Mouse (Mus musculus): ENCODE measurements around the gene Taf1b. TPM values are rescaled to one million over a fixed set of nuclear protein-coding genes. Genes with fewer than 3 reads are reported as not detected.
"Not testable (repeated sequence)": the region's sequence is repeated elsewhere in the genome, so short reads cannot be mapped to it uniquely, and the experiment has no call there.

Taf1b gene
- 29.2 and 32.6 TPM in 2 replicates for total RNA-seq (2015)
- 36.5 and 47.2 TPM in 2 replicates for total RNA-seq (2017)

GRCm38 (mm10) chr12:24498150-24498840, at the start of gene Taf1b:
TSS of gene Taf1b (plus strand) at chr12:24498359.
- ATAC-seq (ENCODE audit: poor library complexity, severe bottlenecking), result peak; percentile 96

- no peak for ATAC-seq (ENCODE audit: poor library complexity, severe bottlenecking)
Measured at GRCm38 (mm10) chr12:24460406-24460805, 37.8 kb upstream of the Taf1b start.

GRCm38 (mm10) chr12:24462121-24462520, 36.0 kb upstream of the Taf1b start:
- peak; percentile 77 for ATAC-seq (ENCODE audit: poor library complexity, severe bottlenecking)

GRCm38 (mm10) chr12:24463490-24463889, 34.7 kb upstream of the Taf1b start:
- ATAC-seq (ENCODE audit: poor library complexity, severe bottlenecking), result not testable (repeated sequence)

GRCm38 (mm10) chr12:24468966-24469365, 29.2 kb upstream of the Taf1b start:
- no peak for ATAC-seq (ENCODE audit: poor library complexity, severe bottlenecking)

- ATAC-seq (ENCODE audit: poor library complexity, severe bottlenecking), result peak; percentile 74
Measured at GRCm38 (mm10) chr12:24470943-24471342, 27.2 kb upstream of the Taf1b start.

- ATAC-seq (ENCODE audit: poor library complexity, severe bottlenecking), result no peak
Measured at GRCm38 (mm10) chr12:24473221-24473620, 24.9 kb upstream of the Taf1b start.

GRCm38 (mm10) chr12:24484930-24485329, 13.2 kb upstream of the Taf1b start:
- ATAC-seq (ENCODE audit: poor library complexity, severe bottlenecking), result peak; percentile 40; the same call in 1 of the 2 replicates

- ATAC-seq (ENCODE audit: poor library complexity, severe bottlenecking), result no peak
Measured at GRCm38 (mm10) chr12:24486882-24487281, 11.3 kb upstream of the Taf1b start.

GRCm38 (mm10) chr12:24492507-24492906, 5.7 kb upstream of the Taf1b start:
- ATAC-seq (ENCODE audit: poor library complexity, severe bottlenecking), result peak; percentile 81

- ATAC-seq (ENCODE audit: poor library complexity, severe bottlenecking), result peak; percentile 28
Measured at GRCm38 (mm10) chr12:24493011-24493410, 5.1 kb upstream of the Taf1b start.

GRCm38 (mm10) chr12:24493412-24493811, 4.7 kb upstream of the Taf1b start:
- ATAC-seq (ENCODE audit: poor library complexity, severe bottlenecking), result peak; percentile 49

GRCm38 (mm10) chr12:24494791-24495190, 3.4 kb upstream of the Taf1b start:
- not testable (repeated sequence) for ATAC-seq (ENCODE audit: poor library complexity, severe bottlenecking)

- peak; percentile 12; the same call in 1 of the 2 replicates for ATAC-seq (ENCODE audit: poor library complexity, severe bottlenecking)
Measured at GRCm38 (mm10) chr12:24498841-24499485, 804 bp downstream of the Taf1b start.

- 0 out of 2 replicates have a peak, but pooled peaks have one; percentile 21 for ATAC-seq (ENCODE audit: poor library complexity, severe bottlenecking)
Measured at GRCm38 (mm10) chr12:24517118-24517517, 19.0 kb downstream of the Taf1b start.

- ATAC-seq (ENCODE audit: poor library complexity, severe bottlenecking), result no peak
Measured at GRCm38 (mm10) chr12:24521076-24521475, 22.9 kb downstream of the Taf1b start.

- ATAC-seq (ENCODE audit: poor library complexity, severe bottlenecking), result not testable (repeated sequence)
Measured at GRCm38 (mm10) chr12:24525065-24525464, 26.9 kb downstream of the Taf1b start.

GRCm38 (mm10) chr12:24536390-24536789, 38.2 kb downstream of the Taf1b start:
- peak; percentile 66 for ATAC-seq (ENCODE audit: poor library complexity, severe bottlenecking)

- no peak for ATAC-seq (ENCODE audit: poor library complexity, severe bottlenecking)
Measured at GRCm38 (mm10) chr12:24537201-24537600, 39.0 kb downstream of the Taf1b start.

GRCm38 (mm10) chr12:24537965-24538364, 39.8 kb downstream of the Taf1b start:
- ATAC-seq (ENCODE audit: poor library complexity, severe bottlenecking), result no peak

- ATAC-seq (ENCODE audit: poor library complexity, severe bottlenecking), result no peak
Measured at GRCm38 (mm10) chr12:24541426-24542154, 43.4 kb downstream of the Taf1b start.

All from megakaryocyte, adult 5-6 weeks (primary cell).